Mouse (Mus musculus): ENCODE measurements at regions not wholly inside any gene's neighbourhood (a gene's known extent, or its start where the extent isn't known, plus 50 kb on each side); places are given as distances from the start of the nearest gene placed in this dataset.

GRCm38 (mm10) chr15:27129697-27130096, 234.3 kb upstream of the Fbxl7 start:
- no peak for DNase-seq (ENCODE audit: low spot score in 2 of 2)

DNA sequence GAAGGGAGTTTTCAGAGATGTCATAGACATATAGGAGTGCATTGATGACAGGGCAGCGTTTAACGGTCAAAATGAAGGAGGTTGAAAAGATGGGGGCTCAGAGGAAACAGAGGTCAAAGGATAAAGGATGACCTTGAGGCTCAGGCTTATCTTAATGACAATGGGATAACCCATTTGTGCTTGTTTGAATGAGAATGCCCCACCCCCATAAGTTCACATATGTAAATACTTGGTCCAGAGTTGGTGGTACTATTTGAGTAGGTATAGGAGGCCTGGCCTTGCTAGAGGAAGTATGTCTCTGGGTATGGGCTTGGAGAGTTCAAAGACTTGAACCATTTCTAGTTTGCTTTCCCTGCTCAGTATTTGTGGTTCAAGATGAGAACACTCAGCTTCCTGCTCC, 237.4 kb upstream of the Fbxl7 start:
- no peak for DNase-seq (ENCODE audit: low spot score in 2 of 2)

DNA sequence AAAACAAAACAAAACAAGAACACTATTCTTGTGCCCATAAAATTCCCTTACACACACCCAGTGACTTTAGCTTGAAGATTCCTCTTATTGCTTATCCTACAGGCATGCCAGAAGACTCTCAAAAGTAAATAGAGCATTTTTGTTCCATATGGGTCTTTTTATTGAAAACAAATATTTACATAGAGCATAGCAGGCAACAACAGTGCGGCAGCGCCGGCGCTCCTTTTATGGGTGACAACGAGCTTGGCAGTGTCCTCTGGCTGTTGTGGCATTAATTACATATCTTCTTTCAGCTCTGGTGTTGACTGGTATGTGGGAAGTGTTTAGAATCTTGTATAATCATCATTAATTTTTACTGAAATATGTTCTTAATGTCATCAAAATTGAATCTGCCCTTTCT, 242.2 kb upstream of the Fbxl7 start:
- no peak for DNase-seq (ENCODE audit: low spot score in 2 of 2)

DNA sequence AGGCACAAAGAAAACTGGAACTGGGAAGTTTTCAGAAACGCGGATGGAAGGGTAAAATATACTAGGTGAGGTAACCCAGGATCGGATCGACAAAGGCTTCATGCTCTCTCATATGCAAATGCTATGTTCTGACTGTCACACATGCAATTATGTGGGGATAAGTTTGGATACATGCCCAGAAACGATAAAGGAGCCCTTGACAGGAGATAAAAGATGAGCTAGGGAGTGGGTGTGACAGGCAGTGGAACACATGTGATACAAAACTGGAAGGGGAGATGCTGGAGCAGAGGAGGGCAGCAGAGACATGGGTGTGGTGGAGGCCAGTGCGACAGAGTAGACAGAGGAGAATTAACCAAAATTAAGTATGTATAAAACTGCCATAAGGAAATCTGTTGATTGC, 250.5 kb upstream of the Fbxl7 start:
- no peak for DNase-seq (ENCODE audit: low spot score in 2 of 2)

GRCm38 (mm10) chr15:27160986-27161385, 265.6 kb upstream of the Fbxl7 start:
- DNase-seq (ENCODE audit: low spot score in 2 of 2) = no peak

GRCm38 (mm10) chr15:27167484-27167883, 272.1 kb upstream of the Fbxl7 start:
- DNase-seq (ENCODE audit: low spot score in 2 of 2) = no peak

- no peak for DNase-seq (ENCODE audit: low spot score in 2 of 2)
Measured at GRCm38 (mm10) chr15:27169846-27170245, 274.5 kb upstream of the Fbxl7 start.

DNA sequence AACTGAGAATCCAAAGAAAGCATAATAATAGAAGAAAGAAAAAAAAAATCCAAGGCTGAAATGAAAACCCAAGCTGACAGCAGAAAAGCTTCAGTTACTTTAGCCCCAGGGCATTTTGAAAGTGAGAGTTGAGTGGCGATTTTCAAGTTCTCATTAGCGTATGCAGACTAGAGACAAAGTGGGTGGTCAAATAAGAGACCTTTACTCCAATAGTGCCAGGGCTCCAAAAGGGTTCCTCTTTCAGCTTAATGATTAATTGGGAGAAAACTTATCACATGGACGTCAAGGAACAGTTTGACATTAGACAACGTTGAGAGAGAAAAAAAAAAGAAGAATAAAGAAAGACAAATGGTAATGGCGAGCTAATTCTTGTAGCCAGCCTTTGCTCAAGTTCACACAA, 278.1 kb upstream of the Fbxl7 start:
- DNase-seq (ENCODE audit: low spot score in 2 of 2) = no peak

DNA sequence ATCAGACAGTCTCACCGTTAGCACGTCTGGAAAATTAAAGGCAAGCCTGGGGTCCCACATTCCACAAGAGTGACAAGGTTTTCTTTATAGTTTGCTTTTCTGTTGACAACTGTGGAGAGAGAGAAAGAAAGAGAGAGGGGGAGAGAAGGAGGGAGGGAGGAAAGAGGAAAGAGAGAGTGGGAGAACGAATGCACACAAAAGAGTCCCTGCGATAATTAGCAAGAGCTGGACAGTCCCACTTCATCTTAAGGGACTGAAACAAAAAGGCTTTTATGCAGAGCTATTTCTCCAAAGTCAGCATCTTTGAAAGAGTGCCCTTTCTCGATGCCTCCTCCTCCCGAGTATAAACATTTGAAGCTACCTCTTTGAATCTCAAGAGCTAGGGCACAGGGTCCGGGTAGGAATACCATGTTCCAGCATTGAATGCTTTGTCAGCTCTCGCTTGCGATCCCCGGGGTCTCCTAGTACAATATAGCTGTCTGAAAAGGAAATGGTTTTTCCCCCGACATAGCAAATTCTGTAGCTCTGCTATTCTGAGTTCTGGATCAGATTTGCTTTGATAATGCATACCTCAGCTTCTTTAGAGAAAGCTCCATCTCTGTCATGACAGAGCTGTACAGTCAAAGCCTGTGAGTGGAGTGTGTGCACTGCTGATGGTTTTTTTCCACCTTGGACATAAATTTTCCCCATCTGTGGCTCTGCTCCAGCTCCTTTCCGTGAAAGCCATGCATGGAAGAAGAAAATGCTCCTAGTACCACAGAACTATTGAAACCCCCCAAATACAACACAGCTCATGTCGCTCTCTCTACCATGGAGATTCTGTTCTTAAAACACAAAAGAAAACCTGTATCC, 282.9 kb upstream of the Fbxl7 start:
- DNase-seq (ENCODE audit: low spot score in 2 of 2) = no peak

- DNase-seq (ENCODE audit: low spot score in 2 of 2) = no peak
Measured at GRCm38 (mm10) chr15:27189699-27190098, 276.8 kb upstream of the Ank start.

GRCm38 (mm10) chr15:27201513-27201912, 265.0 kb upstream of the Ank start:
- DNase-seq (ENCODE audit: low spot score in 2 of 2) = no peak

DNA sequence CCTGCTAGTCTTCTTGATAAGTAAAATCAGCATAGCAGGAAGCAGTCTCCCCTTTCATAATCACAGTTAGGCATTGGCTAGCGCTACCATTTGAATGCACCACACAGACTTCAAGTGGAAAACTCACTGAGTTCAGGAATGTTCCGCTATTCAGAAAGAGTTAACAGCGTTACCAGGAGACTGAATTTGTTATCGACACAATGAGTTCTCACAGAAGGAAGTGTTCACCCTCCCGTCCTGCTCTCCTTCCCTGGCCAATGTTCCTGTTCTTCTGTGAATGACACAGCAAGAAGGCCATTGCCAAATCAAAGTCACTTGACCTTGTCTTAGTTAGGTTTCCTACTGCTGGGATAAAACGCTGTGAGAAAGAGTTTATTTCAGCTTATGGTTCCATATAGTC, 261.6 kb upstream of the Ank start:
- DNase-seq (ENCODE audit: low spot score in 2 of 2) = no peak

GRCm38 (mm10) chr15:27207446-27207845, 259.0 kb upstream of the Ank start:
- no peak for DNase-seq (ENCODE audit: low spot score in 2 of 2)

GRCm38 (mm10) chr15:27216387-27216786, 250.1 kb upstream of the Ank start:
- no peak for DNase-seq (ENCODE audit: low spot score in 2 of 2)

GRCm38 (mm10) chr15:27219126-27219738, 247.2 kb upstream of the Ank start:
- DNase-seq (ENCODE audit: low spot score in 2 of 2) = no peak

GRCm38 (mm10) chr15:27223610-27224511, 242.6 kb upstream of the Ank start:
- no peak for DNase-seq (ENCODE audit: low spot score in 2 of 2)

- no peak for DNase-seq (ENCODE audit: low spot score in 2 of 2)
Measured at GRCm38 (mm10) chr15:27224512-27224850, 242.0 kb upstream of the Ank start.

- DNase-seq (ENCODE audit: low spot score in 2 of 2) = no peak
Measured at GRCm38 (mm10) chr15:27232804-27233203, 233.7 kb upstream of the Ank start.

GRCm38 (mm10) chr15:27234770-27235169, 231.7 kb upstream of the Ank start:
- DNase-seq (ENCODE audit: low spot score in 2 of 2) = no peak

GRCm38 (mm10) chr15:27238301-27238700, 228.2 kb upstream of the Ank start:
- DNase-seq (ENCODE audit: low spot score in 2 of 2) = no peak

DNA sequence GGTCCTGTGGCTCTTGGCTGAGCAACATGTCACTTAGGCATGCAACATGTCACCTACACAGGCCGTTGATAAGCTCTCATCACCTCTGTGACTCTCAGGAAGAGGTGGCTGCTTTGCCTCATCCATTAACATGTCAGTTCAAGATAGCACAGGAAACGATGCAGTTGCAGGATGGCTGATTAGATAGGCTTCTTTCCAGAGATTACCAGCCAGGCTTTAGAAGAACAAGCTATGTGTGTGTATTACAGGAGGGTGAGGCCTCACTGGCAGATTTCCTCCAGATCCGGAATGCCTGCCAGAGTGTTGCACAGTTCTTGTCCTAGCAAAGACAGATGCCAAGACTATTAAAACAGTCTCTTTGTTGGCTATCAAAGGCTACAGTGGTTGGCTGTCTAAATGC, 220.2 kb upstream of the Ank start:
- DNase-seq (ENCODE audit: low spot score in 2 of 2) = no peak
